Mouse (Mus musculus) kidney, adult 2 months (tissue): Measurements from ENCODE around the gene Msantd2. TPM values are rescaled to one million over a fixed set of nuclear protein-coding genes. Genes with fewer than 3 reads are reported as not detected.

ENCODE experiments used
- DNase-seq: peaks from one replicate; pipeline ENCODE4 v3.0.0; 2021
- H3K27ac ChIP-seq: fragments of 200-500 bp; 2 replicates; pipeline ENCODE4 v1.5.1; 2012; ENCODE audit warnings: low read depth, low read length, control low read depth, inconsistent platforms; ENCODE audit not compliant: insufficient read depth
- H3K27me3 ChIP-seq: fragments of 200-500 bp; replicated peaks from 2 replicates; pipeline ENCODE4 v1.6.1; 2012; ENCODE audit warnings: mild to moderate bottlenecking, moderate library complexity, low read length, inconsistent platforms; ENCODE audit not compliant: control insufficient read depth, insufficient read depth
- H3K36me3 ChIP-seq: fragments of 200-500 bp; 2 replicates; pipeline ENCODE4 v1.6.1; 2012; ENCODE audit warnings: mild to moderate bottlenecking, moderate library complexity, low read length, inconsistent platforms; ENCODE audit not compliant: control insufficient read depth, insufficient read depth
- H3K4me1 ChIP-seq: fragments of 200-500 bp; 2 replicates; pipeline ENCODE4 v1.6.1; 2011; ENCODE audit warnings: low read length; ENCODE audit not compliant: control insufficient read depth, insufficient read depth
- H3K4me3 ChIP-seq: fragments of 200-500 bp; 2 replicates; pipeline ENCODE4 v1.5.1; 2011; ENCODE audit warnings: mild to moderate bottlenecking, low read depth, low read length, control low read depth; ENCODE audit not compliant: insufficient read depth
- CTCF ChIP-seq: fragments of 200-500 bp; conservative IDR thresholded peaks from 2 replicates; pipeline ENCODE4 v1.5.1; 2011; ENCODE audit warnings: low read depth, mild to moderate bottlenecking, control low read depth, low read length, moderate library complexity, mixed read lengths; ENCODE audit not compliant: insufficient read depth, insufficient read length
- POLR2A ChIP-seq: fragments of 200-500 bp; IDR thresholded peaks from one replicate; pipeline ENCODE4 v1.6.1; 2011; ENCODE audit warnings: low read depth, low read length, control low read depth
- WGBS: fragments of 180-500 bp; shearing (Covaris S2); methylation state at CpG from one replicate; pipeline ENCODE4 v1.1.7; 2018; 5-methylcytosine and 5-hydroxymethylcytosine counted together
- polyA plus RNA-seq: library from polyadenylated mRNA; depleted of rRNA; stranded (reverse); fragments of >200 nt; gene quantifications from 2 replicates; pipeline ENCODE4 v1.2.3, GENCODE M21; 2012

Gene Msantd2
- polyA plus RNA-seq, 1 experiment, result 12.1 TPM

- no peak for TF ChIP-seq POLR2A
- 0 out of 2 replicates have a peak, but pooled peaks cover 3% of the 10 kb centered on the region for H3K4me1 ChIP-seq
- WGBS, result 90% methylated on average over 1 of the region's 1 CpGs
Measured at GRCm38 (mm10) chr9:37457151-37457550, 32.0 kb upstream of the Msantd2 start.

DNA sequence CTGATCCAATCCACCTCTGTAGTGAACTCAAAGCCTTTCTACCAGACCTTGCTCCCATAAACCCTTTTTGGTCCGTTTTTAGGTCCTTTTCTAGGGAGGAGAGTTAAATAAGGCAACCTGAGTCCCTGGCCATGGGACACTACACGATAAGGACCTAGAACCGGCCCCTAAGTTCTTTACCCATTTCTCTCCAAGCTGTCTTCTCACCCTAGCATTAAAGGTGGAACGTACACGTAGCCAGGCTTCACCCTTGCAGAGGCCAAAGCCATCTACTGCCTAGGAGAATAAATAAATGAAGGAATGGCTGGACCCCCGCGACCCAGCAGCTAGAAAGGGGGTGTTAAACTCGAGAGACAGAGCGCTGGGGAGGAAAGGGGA is 29.5 kb upstream of the Msantd2 start:
- H3K36me3 ChIP-seq, result no peaks in the 10 kb centered on the region
- TF ChIP-seq POLR2A (no peak), CTCF (no peak)
- H3K4me1 ChIP-seq, result 0 out of 2 replicates have a peak, but pooled peaks cover 3% of the 10 kb centered on the region
- no peak overlapping the region for H3K27ac ChIP-seq
- 21% methylated on average over 9 of the region's 9 CpGs for WGBS
- H3K4me3 ChIP-seq, result no peak overlapping the region
- H3K27me3 ChIP-seq, result peaks cover 1% of the 10 kb centered on the region
- no peak for DNase-seq

More at GRCm38 (mm10) chr9:37457151-37457550, 32.0 kb upstream of the Msantd2 start:
- Histone ChIP-seq H3K27me3 (peaks cover 1% of the 10 kb centered on the region), H3K36me3 (no peaks in the 10 kb centered on the region), H3K4me3 (no peak overlapping the region), H3K27ac (no peak overlapping the region)
- no peak for DNase-seq

DNA sequence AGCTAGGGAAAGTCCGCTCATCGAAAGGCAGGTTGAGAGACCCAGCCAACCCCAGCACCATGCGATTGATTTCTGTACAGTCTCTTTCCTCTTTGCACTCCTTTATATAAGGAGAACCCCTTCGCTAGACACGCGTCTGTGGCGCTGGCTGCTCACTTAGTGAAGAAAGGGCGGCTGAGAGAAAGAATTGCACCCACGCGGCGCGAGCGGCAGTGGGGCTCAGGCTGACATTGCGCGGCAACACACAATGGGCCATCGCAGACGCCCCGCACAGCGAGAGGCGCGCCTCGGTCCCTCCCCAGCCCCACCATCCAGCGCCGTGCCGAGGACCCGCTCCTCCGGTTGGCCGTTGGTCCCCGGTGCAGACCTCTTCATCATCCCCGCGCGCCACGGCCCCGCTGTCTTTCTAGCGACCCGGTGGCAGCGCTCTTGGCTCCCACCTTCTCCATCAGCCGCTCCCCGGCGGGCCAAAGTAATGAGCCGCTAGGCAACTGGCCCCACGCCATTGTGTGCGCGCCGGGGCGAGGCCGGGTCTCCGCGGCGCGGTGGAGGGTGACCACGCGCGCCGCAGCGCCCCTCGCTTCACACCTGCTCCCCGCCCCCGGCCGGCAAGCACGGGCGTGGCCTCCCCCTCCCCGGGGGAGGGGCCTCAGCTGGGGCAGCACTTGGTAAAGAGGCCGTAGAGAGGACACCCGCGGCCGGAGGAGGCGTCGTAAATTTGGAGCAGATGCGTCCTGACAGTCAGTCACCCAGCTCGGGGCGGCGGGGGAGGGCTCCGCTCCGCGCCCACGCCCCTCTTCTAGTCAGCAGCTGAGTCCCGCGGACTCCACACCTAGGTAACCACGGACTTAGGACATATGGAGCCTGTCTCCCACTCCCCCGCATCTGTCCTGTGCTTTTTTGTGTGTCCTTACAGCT is 28.8 kb upstream of the Msantd2 start:
- 1% methylated on average over 81 of the region's 81 CpGs for WGBS
- DNase-seq, result peak; percentile 29
- Histone ChIP-seq H3K36me3 (no peaks in the 10 kb centered on the region), H3K27ac (no peak overlapping the region), H3K4me3 (peak overlapping the region; percentile 27; the same call in 1 of the 2 replicates), H3K27me3 (peaks cover 1% of the 10 kb centered on the region; the same call in 1 of the 2 replicates), H3K4me1 (0 out of 2 replicates have a peak, but pooled peaks cover 3% of the 10 kb centered on the region)
- TF ChIP-seq POLR2A (no peak), CTCF (no peak)

DNA sequence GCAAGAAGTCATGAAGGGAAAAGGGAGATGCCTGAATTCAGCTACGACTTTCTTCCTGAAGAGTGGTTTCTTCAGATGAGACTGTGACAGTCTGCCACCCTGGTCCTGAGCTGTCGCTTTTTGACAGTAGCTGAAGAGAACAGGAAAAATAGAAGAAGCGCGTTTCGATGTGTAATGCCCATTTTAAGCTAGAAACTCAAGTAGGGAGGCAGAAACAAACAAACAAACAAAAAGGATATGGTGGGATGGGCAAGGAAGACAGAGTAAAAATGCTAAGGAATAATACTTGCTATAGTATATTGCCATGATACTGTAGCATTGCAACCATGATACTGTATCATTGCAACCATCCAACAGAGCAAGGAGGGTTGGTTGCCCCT is 28.2 kb upstream of the Msantd2 start:
- Histone ChIP-seq H3K27me3 (peaks cover 1% of the 10 kb centered on the region; the same call in 1 of the 2 replicates), H3K4me3 (peak overlapping the region; percentile 27; the same call in 1 of the 2 replicates)
- WGBS, result 14% methylated on average over 5 of the region's 5 CpGs

GRCm38 (mm10) chr9:37461571-37461970 is 27.5 kb upstream of the Msantd2 start:
- Histone ChIP-seq H3K4me1 (no peaks in the 10 kb centered on the region; the same call in 1 of the 2 replicates), H3K36me3 (no peaks in the 10 kb centered on the region), H3K27me3 (peaks cover 1% of the 10 kb centered on the region; the same call in 1 of the 2 replicates), H3K4me3 (no peak overlapping the region), H3K27ac (no peak overlapping the region)
- TF ChIP-seq POLR2A (no peak), CTCF (no peak)
- DNase-seq, result no peak
- WGBS, result 20% methylated on average over 3 of the region's 3 CpGs

More for the DNA sequence above, 28.2 kb upstream of the Msantd2 start:
- DNase-seq, result no peak
- no peak for TF ChIP-seq CTCF
- no peak for TF ChIP-seq POLR2A
- Histone ChIP-seq H3K36me3 (no peaks in the 10 kb centered on the region), H3K27ac (no peak overlapping the region), H3K4me1 (0 out of 2 replicates have a peak, but pooled peaks cover 3% of the 10 kb centered on the region)

- H3K4me3 ChIP-seq, result no peak overlapping the region
- no peaks in the 10 kb centered on the region for H3K36me3 ChIP-seq
- peak; percentile 66 for DNase-seq
- 20% methylated on average over 7 of the region's 7 CpGs for WGBS
- TF ChIP-seq POLR2A (no peak), CTCF (peak; percentile 40)
- H3K27ac ChIP-seq, result no peak overlapping the region
- H3K4me1 ChIP-seq, result no peaks in the 10 kb centered on the region; the same call in 1 of the 2 replicates
- H3K27me3 ChIP-seq, result peaks cover 1% of the 10 kb centered on the region; the same call in 1 of the 2 replicates
Measured at GRCm38 (mm10) chr9:37462764-37463163, 26.4 kb upstream of the Msantd2 start.

GRCm38 (mm10) chr9:37473611-37474125 is 15.5 kb upstream of the Msantd2 start:
- Histone ChIP-seq H3K4me1 (no peaks in the 10 kb centered on the region), H3K36me3 (no peaks in the 10 kb centered on the region), H3K27ac (no peak overlapping the region), H3K4me3 (no peak overlapping the region), H3K27me3 (no peaks in the 10 kb centered on the region)
- TF ChIP-seq POLR2A (no peak), CTCF (no peak)
- WGBS, result 53% methylated on average over 3 of the region's 3 CpGs
- peak; percentile 49 for DNase-seq
